Mouse (Mus musculus): Measurements from ENCODE around the gene Tex29. TPM values are rescaled to one million over a fixed set of nuclear protein-coding genes. Genes with fewer than 3 reads are reported as not detected.

The Tex29 gene
- not detected for polyA plus RNA-seq (2017; shearing (Covaris generic))

GRCm38 (mm10) chr8:11840174-11840573, at the start of gene Tex29:
Gene Tex29 (plus strand): TSS chr8:11840474.

Other genes with a start within 250 kb of the Tex29 start
- 53.8 TPM for gene Ankrd10, start 204.7 kb upstream of the Tex29 start, polyA plus RNA-seq (2017; shearing (Covaris generic))
- gene 1700016D06Rik, start 139.4 kb upstream of the Tex29 start, polyA plus RNA-seq (2017; shearing (Covaris generic)): not detected
- gene Arhgef7, start 112.8 kb upstream of the Tex29 start, polyA plus RNA-seq (2017; shearing (Covaris generic)): 17.7 TPM